Mouse (Mus musculus) erythroid progenitor cell, adult 5-6 weeks (primary cell): ENCODE measurements around the gene Gm37240. TPM values are rescaled to one million over a fixed set of nuclear protein-coding genes. Genes with fewer than 3 reads are reported as not detected.
"Not testable (repeated sequence)": the region's sequence is repeated elsewhere in the genome, so short reads cannot be mapped to it uniquely, and the experiment has no call there.

Experiments
- ATAC-seq: replicated peaks from 2 replicates; pipeline ENCODE4 v1.8.0; 2016; ENCODE audit warnings: moderate number of reproducible peaks, mild to moderate bottlenecking, moderate TSS enrichment, inconsistent platforms; ENCODE audit not compliant: poor library complexity, low FRiP score, severe bottlenecking
- total RNA-seq, 2 experiments: library from RNA; stranded (forward) in 1 of 2; stranded (reverse) in 1 of 2; fragments of 150-400 nt in 1 of 2; fragments of 186-747, 209-891 nt in 1 of 2; gene quantifications; 2 replicates each; pipeline versions ENCODE4 v1.2.3 to v1.2.4; 2015 to 2017; ENCODE audit warnings: low replicate concordance in 2 of 2

Gene Gm37240
- total RNA-seq, 2 experiments from 2014 or later: not detected

GRCm38 (mm10) chr3:84595677-84596234 is 1291.6 kb downstream of the Gm37240 start:
- no peak for ATAC-seq

- no peak for ATAC-seq
Measured at GRCm38 (mm10) chr3:84594894-84595676, 1292.2 kb downstream of the Gm37240 start.

- no peak for ATAC-seq
Measured at GRCm38 (mm10) chr3:84593274-84593673, 1294.0 kb downstream of the Gm37240 start, which contains the start of gene Tigd4. TSS of gene Tigd4 (plus strand) at chr3:84593574.

GRCm38 (mm10) chr3:84586736-84587135 is 1300.6 kb downstream of the Gm37240 start:
- no peak for ATAC-seq

GRCm38 (mm10) chr3:84582913-84583276 is 1304.4 kb downstream of the Gm37240 start:
- 0 out of 2 replicates have a peak, but pooled peaks have one; percentile 14 for ATAC-seq

- peak; percentile 92 for ATAC-seq
Measured at GRCm38 (mm10) chr3:84582023-84582912, 1305.0 kb downstream of the Gm37240 start, which contains the start of gene Arfip1. TSS of gene Arfip1 (minus strand) at chr3:84582625.

GRCm38 (mm10) chr3:84581696-84582022 is 1305.7 kb downstream of the Gm37240 start:
- no peak for ATAC-seq

GRCm38 (mm10) chr3:84580716-84581115 is 1306.6 kb downstream of the Gm37240 start:
- ATAC-seq: no peak

- ATAC-seq: no peak
Measured at GRCm38 (mm10) chr3:84570501-84570900, 1316.8 kb downstream of the Gm37240 start.

- ATAC-seq: no peak
Measured at GRCm38 (mm10) chr3:84569587-84569986, 1317.7 kb downstream of the Gm37240 start.

GRCm38 (mm10) chr3:84568540-84568939 is 1318.8 kb downstream of the Gm37240 start:
- no peak for ATAC-seq

GRCm38 (mm10) chr3:84563415-84563814 is 1323.9 kb downstream of the Gm37240 start:
- no peak for ATAC-seq

GRCm38 (mm10) chr3:84562911-84563310 is 1324.4 kb downstream of the Gm37240 start:
- ATAC-seq: not testable (repeated sequence)

GRCm38 (mm10) chr3:84558301-84558700 is 1329.0 kb downstream of the Gm37240 start:
- ATAC-seq: no peak

- no peak for ATAC-seq
Measured at GRCm38 (mm10) chr3:84555780-84556179, 1331.5 kb downstream of the Gm37240 start.

- no peak for ATAC-seq
Measured at GRCm38 (mm10) chr3:84547177-84547576, 1340.1 kb downstream of the Gm37240 start.

GRCm38 (mm10) chr3:84542450-84542849 is 1344.9 kb downstream of the Gm37240 start:
- ATAC-seq: not testable (repeated sequence)

GRCm38 (mm10) chr3:84541881-84542280 is 1345.4 kb downstream of the Gm37240 start:
- no peak for ATAC-seq

GRCm38 (mm10) chr3:84540640-84541039 is 1346.7 kb downstream of the Gm37240 start:
- no peak for ATAC-seq

GRCm38 (mm10) chr3:84536987-84537386 is 1350.3 kb downstream of the Gm37240 start:
- no peak for ATAC-seq
